Mouse (Mus musculus) WW6 (cell line): Measurements from ENCODE around the gene Olfr130.

Experiments
- DNase-seq: peaks from one replicate; pipeline ENCODE4 v3.0.0-alpha.2; 2013; ENCODE audit warnings: low read depth, low spot score

Gene Olfr130

GRCm38 (mm10) chr17:38063621-38064020 lies at the start of gene Olfr130:
Gene Olfr130, plus strand, starts transcription at chr17:38063921.
- DNase-seq: no peak

DNA sequence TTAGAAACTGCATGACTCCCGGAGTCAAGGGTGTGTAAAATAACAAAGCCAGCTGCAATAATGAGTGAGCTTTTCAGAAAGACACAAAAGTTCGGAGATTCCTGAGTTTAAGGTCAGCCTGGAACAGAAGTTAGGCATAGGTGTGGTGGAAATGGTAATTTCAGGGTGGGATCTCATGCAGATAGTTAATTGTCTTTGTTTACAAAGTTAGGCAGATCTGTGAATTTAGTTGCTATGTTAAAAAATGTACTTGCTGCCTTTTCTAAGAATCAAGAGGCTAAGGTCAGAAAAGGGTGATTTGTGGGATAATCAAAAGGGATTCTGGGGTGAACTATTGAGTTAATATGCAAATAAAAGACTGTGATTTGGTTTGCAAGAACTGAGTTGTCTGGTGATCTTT lies 47.4 kb upstream of the Olfr130 start:
- no peak for DNase-seq

GRCm38 (mm10) chr17:38026297-38026696 lies 37.4 kb upstream of the Olfr130 start:
- DNase-seq: peak; percentile 53

- no peak for DNase-seq
These were observed 3.7 kb upstream of the Olfr130 start, which contains the start of gene Olfr129 for GRCm38 (mm10) chr17:38059979-38060378. Gene Olfr129, minus strand, starts transcription at chr17:38060079.

DNA sequence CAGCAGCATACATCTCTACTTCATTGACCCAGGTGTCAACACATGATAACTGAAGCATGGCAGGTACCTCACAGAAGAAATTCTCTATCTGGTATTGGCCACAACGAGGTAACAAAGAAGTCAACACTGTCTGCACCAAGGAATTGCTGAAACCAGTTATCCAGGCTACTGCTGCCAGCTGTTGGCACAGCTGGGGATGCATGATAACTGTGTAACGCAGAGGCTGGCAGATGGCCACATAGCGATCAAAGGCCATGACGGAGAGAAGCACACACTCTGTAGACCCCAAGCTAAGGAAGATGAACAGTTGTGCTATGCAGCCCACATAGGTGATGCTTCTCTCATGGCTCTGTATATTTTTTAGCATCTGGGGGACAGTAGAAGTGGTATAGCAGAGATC lies 18.6 kb downstream of the Olfr130 start:
- no peak for DNase-seq

DNA sequence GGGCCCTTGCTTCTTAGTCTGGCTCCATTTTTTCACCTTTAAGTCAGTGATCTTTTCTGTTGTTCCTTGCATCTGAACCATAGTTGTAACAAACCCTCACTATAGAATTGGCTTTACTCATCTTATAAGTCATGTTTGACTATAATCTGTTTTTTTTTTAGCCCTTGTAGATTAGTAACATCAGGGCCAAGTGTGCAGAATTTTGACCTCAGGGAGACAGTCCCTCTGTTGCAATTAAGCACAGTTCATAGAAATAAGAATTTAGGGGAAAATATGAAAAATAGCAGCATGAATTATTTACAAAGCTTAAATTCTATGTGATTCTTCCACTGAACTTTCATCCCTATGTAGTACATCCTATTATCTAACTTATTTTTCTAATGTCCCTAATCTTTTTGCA lies 24.9 kb downstream of the Olfr130 start, which contains the start of gene Olfr131:
Olfr131 (minus strand) TSS at position 101 of the 400 bp plus-strand sequence.
- no peak for DNase-seq
